Mouse (Mus musculus) E14TG2a.4 (cell line): ENCODE measurements at regions not wholly inside any gene's neighbourhood (a gene's known extent, or its start where the extent isn't known, plus 50 kb on each side); places are given as distances from the start of the nearest gene placed in this dataset.

Source experiments
- CTCF ChIP-seq: conservative IDR thresholded peaks from 2 replicates; pipeline ENCODE4 v1.5.1; 2014; ENCODE audit warnings: low read length
- NANOG ChIP-seq: IDR thresholded peaks from 2 replicates; pipeline ENCODE4 v1.6.1; 2014; ENCODE audit warnings: borderline replicate concordance, low read length, mixed read lengths
- POU5F1 ChIP-seq: IDR thresholded peaks from 2 replicates; pipeline ENCODE4 v1.6.1; 2014; ENCODE audit warnings: low read length, borderline replicate concordance

- TF ChIP-seq CTCF (no peak), POU5F1 (no peak), NANOG (no peak)
Measured at GRCm38 (mm10) chr10:125866346-125866745, 99.6 kb upstream of the Lrig3 start.
